Mouse (Mus musculus): Measurements from ENCODE around the gene Efhd1.
A peak's percentile ranks its signal among the peaks of the same experiment; 100 is the strongest.

The Efhd1 gene

GRCm38 (mm10) chr1:87300360-87301286 lies 36.5 kb downstream of the Efhd1 start:
- Histone ChIP-seq H3K4me3 (replicated peaks; ENCODE audit: low read length) (no peak overlapping the region), H3K36me3 (ENCODE audit: insufficient read depth, low read length) (no peaks in the 10 kb centered on the region), H3K27me3 (ENCODE audit: insufficient read depth, low read length) (no peaks in the 10 kb centered on the region), H3K9me3 (ENCODE audit: low read length) (no peaks in the 10 kb centered on the region), H3K4me1 (replicated peaks; ENCODE audit: low read depth, low read length) (peaks cover 29% of the 10 kb centered on the region)
- no peak for TF ChIP-seq CTCF (conservative IDR thresholded peaks at IDR 0.05; ENCODE audit: low read length)
- no peak for TF ChIP-seq NANOG (IDR thresholded peaks at IDR 0.05; ENCODE audit: borderline replicate concordance, low read length)
- no peak for TF ChIP-seq POU5F1 (IDR thresholded peaks at IDR 0.05; ENCODE audit: borderline replicate concordance, low read length)

GRCm38 (mm10) chr1:87301971-87302370 lies 37.8 kb downstream of the Efhd1 start:
- H3K9me3 ChIP-seq (ENCODE audit: low read length): no peaks in the 10 kb centered on the region
- H3K27me3 ChIP-seq (ENCODE audit: insufficient read depth, low read length): no peaks in the 10 kb centered on the region
- TF ChIP-seq NANOG (IDR thresholded peaks at IDR 0.05; ENCODE audit: borderline replicate concordance, low read length) (no peak), CTCF (conservative IDR thresholded peaks at IDR 0.05; ENCODE audit: low read length) (no peak), POU5F1 (IDR thresholded peaks at IDR 0.05; ENCODE audit: borderline replicate concordance, low read length) (no peak)
- H3K36me3 ChIP-seq (ENCODE audit: insufficient read depth, low read length): no peaks in the 10 kb centered on the region
- no peak overlapping the region for H3K4me3 ChIP-seq (replicated peaks; ENCODE audit: low read length)
- peaks cover 18% of the 10 kb centered on the region for H3K4me1 ChIP-seq (replicated peaks; ENCODE audit: low read depth, low read length)

GRCm38 (mm10) chr1:87308952-87309351 lies 44.8 kb downstream of the Efhd1 start:
- Histone ChIP-seq H3K9me3 (ENCODE audit: low read length) (no peaks in the 10 kb centered on the region), H3K27me3 (ENCODE audit: insufficient read depth, low read length) (no peaks in the 10 kb centered on the region), H3K36me3 (ENCODE audit: insufficient read depth, low read length) (no peaks in the 10 kb centered on the region), H3K4me1 (replicated peaks; ENCODE audit: low read depth, low read length) (peaks cover 56% of the 10 kb centered on the region), H3K4me3 (replicated peaks; ENCODE audit: low read length) (peak overlapping the region; percentile 21)
- TF ChIP-seq CTCF (conservative IDR thresholded peaks at IDR 0.05; ENCODE audit: low read length) (no peak), NANOG (IDR thresholded peaks at IDR 0.05; ENCODE audit: borderline replicate concordance, low read length) (no peak), POU5F1 (IDR thresholded peaks at IDR 0.05; ENCODE audit: borderline replicate concordance, low read length) (no peak)

- H3K4me3 ChIP-seq (replicated peaks; ENCODE audit: low read length): peak overlapping the region; percentile 21; the same call in 1 of the 2 replicates
- H3K9me3 ChIP-seq (ENCODE audit: low read length): no peaks in the 10 kb centered on the region
- H3K4me1 ChIP-seq (replicated peaks; ENCODE audit: low read depth, low read length): peaks cover 59% of the 10 kb centered on the region
- no peak for TF ChIP-seq NANOG (IDR thresholded peaks at IDR 0.05; ENCODE audit: borderline replicate concordance, low read length)
- TF ChIP-seq CTCF (conservative IDR thresholded peaks at IDR 0.05; ENCODE audit: low read length): no peak
- no peak for TF ChIP-seq POU5F1 (IDR thresholded peaks at IDR 0.05; ENCODE audit: borderline replicate concordance, low read length)
- no peaks in the 10 kb centered on the region for H3K27me3 ChIP-seq (ENCODE audit: insufficient read depth, low read length)
- H3K36me3 ChIP-seq (ENCODE audit: insufficient read depth, low read length): no peaks in the 10 kb centered on the region
Observed at GRCm38 (mm10) chr1:87309621-87310020, 45.5 kb downstream of the Efhd1 start.

- Histone ChIP-seq H3K4me3 (replicated peaks; ENCODE audit: low read length) (0 out of 2 replicates have a peak overlapping the region, but pooled peaks have one; percentile 30), H3K27me3 (ENCODE audit: insufficient read depth, low read length) (no peaks in the 10 kb centered on the region), H3K9me3 (ENCODE audit: low read length) (no peaks in the 10 kb centered on the region), H3K4me1 (replicated peaks; ENCODE audit: low read depth, low read length) (peaks cover 55% of the 10 kb centered on the region), H3K36me3 (ENCODE audit: insufficient read depth, low read length) (no peaks in the 10 kb centered on the region)
- TF ChIP-seq POU5F1 (IDR thresholded peaks at IDR 0.05; ENCODE audit: borderline replicate concordance, low read length) (no peak), CTCF (conservative IDR thresholded peaks at IDR 0.05; ENCODE audit: low read length) (no peak), NANOG (IDR thresholded peaks at IDR 0.05; ENCODE audit: borderline replicate concordance, low read length) (no peak)
Observed at GRCm38 (mm10) chr1:87312681-87313080, 48.5 kb downstream of the Efhd1 start.

- H3K4me3 ChIP-seq (replicated peaks; ENCODE audit: low read length): 0 out of 2 replicates have a peak overlapping the region, but pooled peaks have one; percentile 30
- H3K27me3 ChIP-seq (ENCODE audit: insufficient read depth, low read length): no peaks in the 10 kb centered on the region
- H3K4me1 ChIP-seq (replicated peaks; ENCODE audit: low read depth, low read length): peaks cover 51% of the 10 kb centered on the region
- no peaks in the 10 kb centered on the region for H3K9me3 ChIP-seq (ENCODE audit: low read length)
- TF ChIP-seq POU5F1 (IDR thresholded peaks at IDR 0.05; ENCODE audit: borderline replicate concordance, low read length): no peak
- no peak for TF ChIP-seq NANOG (IDR thresholded peaks at IDR 0.05; ENCODE audit: borderline replicate concordance, low read length)
- TF ChIP-seq CTCF (conservative IDR thresholded peaks at IDR 0.05; ENCODE audit: low read length): no peak
- no peaks in the 10 kb centered on the region for H3K36me3 ChIP-seq (ENCODE audit: insufficient read depth, low read length)
Observed at GRCm38 (mm10) chr1:87313116-87313515, 49.0 kb downstream of the Efhd1 start.

- no peaks in the 10 kb centered on the region for H3K36me3 ChIP-seq (ENCODE audit: insufficient read depth, low read length)
- H3K4me1 ChIP-seq (replicated peaks; ENCODE audit: low read depth, low read length): peaks cover 42% of the 10 kb centered on the region
- no peaks in the 10 kb centered on the region for H3K9me3 ChIP-seq (ENCODE audit: low read length)
- H3K27me3 ChIP-seq (ENCODE audit: insufficient read depth, low read length): no peaks in the 10 kb centered on the region
- no peak overlapping the region for H3K4me3 ChIP-seq (replicated peaks; ENCODE audit: low read length)
- TF ChIP-seq CTCF (conservative IDR thresholded peaks at IDR 0.05; ENCODE audit: low read length): no peak
- peak; percentile 84 for TF ChIP-seq POU5F1 (IDR thresholded peaks at IDR 0.05; ENCODE audit: borderline replicate concordance, low read length)
- TF ChIP-seq NANOG (IDR thresholded peaks at IDR 0.05; ENCODE audit: borderline replicate concordance, low read length): no peak
Observed at GRCm38 (mm10) chr1:87313843-87314570, 49.8 kb downstream of the Efhd1 start.

- peaks cover 29% of the 10 kb centered on the region for H3K4me1 ChIP-seq (replicated peaks; ENCODE audit: low read depth, low read length)
- peaks cover 11% of the 10 kb centered on the region for H3K9me3 ChIP-seq (ENCODE audit: low read length)
- H3K36me3 ChIP-seq (ENCODE audit: insufficient read depth, low read length): no peaks in the 10 kb centered on the region
- H3K4me3 ChIP-seq (replicated peaks; ENCODE audit: low read length): no peak overlapping the region
- TF ChIP-seq NANOG (IDR thresholded peaks at IDR 0.05; ENCODE audit: borderline replicate concordance, low read length) (no peak), POU5F1 (IDR thresholded peaks at IDR 0.05; ENCODE audit: borderline replicate concordance, low read length) (no peak), CTCF (conservative IDR thresholded peaks at IDR 0.05; ENCODE audit: low read length) (no peak)
- H3K27me3 ChIP-seq (ENCODE audit: insufficient read depth, low read length): no peaks in the 10 kb centered on the region
Observed at GRCm38 (mm10) chr1:87315431-87315830, 51.3 kb downstream of the Efhd1 start.

All from E14TG2a.4 (cell line).